Mouse (Mus musculus) embryonic facial prominence, embryonic 15.5 days (tissue): ENCODE measurements around the gene Nrg3. TPM values are rescaled to one million over a fixed set of nuclear protein-coding genes. Genes with fewer than 3 reads are reported as not detected.

Source experiments
- ATAC-seq: fragments of 200-750 bp; cut with Nextera tagmentation; 2 replicates; pipeline ENCODE4 v1.8.0; 2017; ENCODE audit warnings: low read depth, moderate TSS enrichment; ENCODE audit not compliant: insufficient number of reproducible peaks, low FRiP score, low TSS enrichment
- H3K27ac ChIP-seq: fragments of 300-500 bp; sonication (generic); replicated peaks from 2 replicates; pipeline ENCODE4 v1.5.1; 2015; ENCODE audit warnings: mild to moderate bottlenecking, inconsistent platforms
- H3K27me3 ChIP-seq: fragments of 300-500 bp; sonication (generic); 2 replicates; pipeline ENCODE4 v1.6.1; 2015; ENCODE audit warnings: inconsistent platforms
- H3K36me3 ChIP-seq: fragments of 300-500 bp; sonication (generic); 2 replicates; pipeline ENCODE4 v1.6.1; 2015; ENCODE audit warnings: mild to moderate bottlenecking, inconsistent platforms
- H3K4me1 ChIP-seq: fragments of 300-500 bp; sonication (generic); 2 replicates; pipeline ENCODE4 v1.6.1; 2015; ENCODE audit warnings: inconsistent platforms
- H3K4me2 ChIP-seq: fragments of 300-500 bp; sonication (generic); replicated peaks from 2 replicates; pipeline ENCODE4 v1.6.1; 2015; ENCODE audit warnings: mild to moderate bottlenecking, inconsistent platforms
- H3K4me3 ChIP-seq: fragments of 300-500 bp; sonication (generic); replicated peaks from 2 replicates; pipeline ENCODE4 v1.5.1; 2015; ENCODE audit warnings: mild to moderate bottlenecking, inconsistent platforms
- H3K9ac ChIP-seq: fragments of 300-500 bp; sonication (generic); 2 replicates; pipeline ENCODE4 v1.6.1; 2015; ENCODE audit warnings: inconsistent platforms
- H3K9me3 ChIP-seq: fragments of 300-500 bp; sonication (generic); replicated peaks from 2 replicates; pipeline ENCODE4 v1.6.1; 2016; ENCODE audit warnings: inconsistent platforms
- WGBS: fragments of 180-500 bp; shearing (Covaris S2); methylation state at CpG from one replicate; pipeline ENCODE4 v1.1.7; 2015; 5-methylcytosine and 5-hydroxymethylcytosine counted together
- polyA plus RNA-seq: library from polyadenylated mRNA; unstranded; fragments of >200 nt; fragmentation: Nextera tagmentation; extraction: Ambion mirVana; gene quantifications from 2 replicates; pipeline ENCODE4 v1.2.1, GENCODE M21; 2015

The Nrg3 gene
- polyA plus RNA-seq, 1 experiment from 2014 or later = 0.16 TPM

DNA sequence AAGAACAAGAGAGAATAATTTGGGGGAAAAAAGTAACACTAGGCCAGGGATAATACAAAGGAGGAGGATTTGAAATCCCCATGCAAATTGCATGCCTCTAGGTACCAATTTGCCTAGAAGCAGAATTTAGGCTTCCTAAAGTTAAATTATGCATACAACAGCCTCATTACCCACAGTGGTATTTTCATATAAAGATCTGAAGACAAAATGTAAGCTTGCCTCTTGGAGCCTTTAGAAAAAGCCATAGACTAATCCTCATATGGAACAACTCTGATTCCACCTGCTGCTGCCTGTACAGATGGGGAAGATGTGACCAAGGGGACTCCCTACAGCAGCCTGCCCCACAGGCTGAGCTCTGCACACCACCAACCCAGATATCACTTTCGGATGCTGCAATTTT is 428.6 kb downstream of the Nrg3 start:
- Histone ChIP-seq H3K9me3 (no peaks in the 10 kb centered on the region), H3K27me3 (no peaks in the 10 kb centered on the region), H3K27ac (no peak overlapping the region), H3K36me3 (no peaks in the 10 kb centered on the region), H3K4me1 (no peaks in the 10 kb centered on the region), H3K4me2 (no peak overlapping the region), H3K9ac (no peak overlapping the region), H3K4me3 (no peak overlapping the region)
- no peak for ATAC-seq
- WGBS = 38% methylated on average over 1 of the region's 1 CpGs

DNA sequence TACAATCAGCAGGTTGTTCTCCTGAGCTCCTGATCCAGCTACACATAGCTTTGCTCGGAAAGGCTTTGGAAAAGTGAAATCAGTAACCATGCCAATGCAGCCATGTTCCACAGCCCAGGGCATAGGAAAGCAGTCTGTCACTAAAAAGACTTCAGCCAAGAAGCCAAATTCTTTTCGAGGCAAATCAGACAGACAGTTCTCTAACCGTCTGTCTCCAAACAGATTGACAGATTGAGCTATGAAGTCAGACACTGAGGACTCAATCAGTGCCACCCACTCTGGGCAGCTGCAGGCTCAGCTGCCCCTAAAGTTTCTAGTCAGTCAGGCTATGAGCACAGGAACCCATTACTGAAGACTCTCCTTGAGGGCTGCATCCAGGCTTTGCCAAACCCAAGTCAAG is 429.1 kb downstream of the Nrg3 start:
- ATAC-seq = no peak
- H3K27me3 ChIP-seq = no peaks in the 10 kb centered on the region
- 36% methylated on average over 3 of the region's 3 CpGs for WGBS

DNA sequence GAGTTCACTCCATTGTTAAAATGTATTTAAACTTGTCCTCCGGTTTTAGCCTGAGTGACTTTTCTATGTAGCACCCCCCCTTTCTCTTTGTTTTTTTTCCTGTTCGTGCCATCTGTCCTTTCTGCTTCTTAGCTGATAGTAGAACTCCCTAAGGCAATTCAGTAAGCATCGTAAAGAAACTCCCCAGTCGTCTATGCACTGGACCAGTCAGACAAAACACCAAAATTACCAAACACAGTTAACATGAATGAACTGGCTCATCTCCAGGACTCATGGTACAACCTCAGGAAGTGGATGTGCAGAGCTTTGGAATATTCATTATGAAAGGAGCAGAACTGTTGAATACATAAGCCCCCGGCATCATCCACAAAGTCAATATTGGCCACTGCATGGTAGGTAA is 429.5 kb downstream of the Nrg3 start:
- Histone ChIP-seq H3K27me3 (no peaks in the 10 kb centered on the region), H3K4me3 (no peak overlapping the region), H3K27ac (no peak overlapping the region), H3K9me3 (no peaks in the 10 kb centered on the region), H3K4me2 (no peak overlapping the region), H3K36me3 (no peaks in the 10 kb centered on the region), H3K4me1 (no peaks in the 10 kb centered on the region), H3K9ac (no peak overlapping the region)
- WGBS = 41% methylated on average over 5 of the region's 5 CpGs
- ATAC-seq = no peak

More for the DNA sequence above, 429.1 kb downstream of the Nrg3 start:
- Histone ChIP-seq H3K9ac (no peak overlapping the region), H3K4me3 (no peak overlapping the region), H3K4me1 (no peaks in the 10 kb centered on the region), H3K27ac (no peak overlapping the region), H3K9me3 (no peaks in the 10 kb centered on the region), H3K4me2 (no peak overlapping the region), H3K36me3 (no peaks in the 10 kb centered on the region)

DNA sequence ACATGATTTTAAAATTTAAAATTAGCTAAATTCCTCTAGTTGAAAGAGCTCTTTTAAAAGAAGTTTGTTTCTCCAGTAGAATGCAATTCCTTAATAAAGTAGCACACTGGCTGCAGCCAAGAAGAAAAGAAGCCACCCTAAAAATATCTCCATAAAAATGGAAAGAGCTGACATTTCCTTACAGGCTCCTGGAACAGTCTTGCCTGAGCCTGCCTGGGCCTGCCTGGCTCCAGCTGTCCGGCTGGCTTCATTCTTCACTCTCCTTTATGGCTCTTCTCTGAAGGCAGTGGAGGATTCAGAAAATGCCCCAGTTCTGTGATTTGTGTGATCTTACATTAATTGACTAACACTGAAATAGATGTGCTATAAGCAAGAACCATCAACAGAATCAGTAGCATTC is 433.8 kb downstream of the Nrg3 start:
- Histone ChIP-seq H3K4me2 (no peak overlapping the region), H3K27ac (no peak overlapping the region), H3K9ac (no peak overlapping the region), H3K36me3 (no peaks in the 10 kb centered on the region), H3K9me3 (no peaks in the 10 kb centered on the region), H3K4me3 (no peak overlapping the region), H3K4me1 (no peaks in the 10 kb centered on the region), H3K27me3 (no peaks in the 10 kb centered on the region)
- 66% methylated on average over 1 of the region's 1 CpGs for WGBS
- no peak for ATAC-seq

DNA sequence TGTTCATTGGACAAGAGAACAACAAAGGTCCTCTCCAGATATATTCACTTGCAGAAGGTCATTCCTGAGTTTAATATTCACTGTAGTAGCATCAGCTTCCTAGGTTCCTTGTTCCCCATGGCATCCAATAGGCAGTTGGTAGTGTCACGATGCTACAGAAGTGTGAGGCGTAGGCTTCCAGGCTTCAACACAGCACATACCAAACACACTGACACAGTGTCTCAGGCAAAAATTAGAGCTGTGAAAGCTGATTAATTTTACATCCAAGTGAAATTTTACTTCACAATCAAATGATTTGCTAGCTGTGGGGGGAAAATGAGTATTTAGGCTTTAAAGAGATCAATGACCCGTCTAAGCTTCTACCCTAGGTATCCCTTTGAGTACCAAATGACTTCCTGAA is 438.4 kb downstream of the Nrg3 start:
- Histone ChIP-seq H3K9ac (no peak overlapping the region), H3K4me2 (no peak overlapping the region), H3K36me3 (no peaks in the 10 kb centered on the region), H3K27me3 (no peaks in the 10 kb centered on the region), H3K9me3 (no peaks in the 10 kb centered on the region), H3K4me1 (no peaks in the 10 kb centered on the region), H3K27ac (no peak overlapping the region), H3K4me3 (no peak overlapping the region)
- 83% methylated on average over 3 of the region's 3 CpGs for WGBS
- no peak for ATAC-seq

DNA sequence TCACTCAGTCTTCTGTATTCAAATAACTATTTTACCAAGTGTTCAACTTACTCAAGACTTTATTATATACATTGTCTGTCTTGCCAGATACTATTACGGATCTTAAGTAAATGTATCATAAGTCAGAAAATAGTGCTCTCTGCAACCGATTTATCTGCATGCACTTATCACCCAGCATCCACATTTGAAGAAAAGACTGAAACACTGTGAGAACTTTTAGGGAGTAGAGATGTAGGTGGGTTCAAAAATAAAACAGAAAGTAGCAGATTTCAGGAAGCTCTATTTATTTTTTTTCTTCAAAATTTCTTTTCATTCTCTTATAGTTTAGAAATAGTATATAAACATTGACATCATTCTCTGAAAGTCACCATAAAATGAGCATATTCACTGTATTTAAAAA is 449.8 kb downstream of the Nrg3 start:
- no peak overlapping the region for H3K27ac ChIP-seq
- no peaks in the 10 kb centered on the region for H3K9me3 ChIP-seq
- no peaks in the 10 kb centered on the region for H3K27me3 ChIP-seq
- H3K36me3 ChIP-seq = no peaks in the 10 kb centered on the region
- no peaks in the 10 kb centered on the region for H3K4me1 ChIP-seq
- no peak overlapping the region for H3K9ac ChIP-seq
- H3K4me3 ChIP-seq = no peak overlapping the region
- H3K4me2 ChIP-seq = no peak overlapping the region
- no peak for ATAC-seq
- WGBS = 88% methylated on average over 2 of the region's 2 CpGs

DNA sequence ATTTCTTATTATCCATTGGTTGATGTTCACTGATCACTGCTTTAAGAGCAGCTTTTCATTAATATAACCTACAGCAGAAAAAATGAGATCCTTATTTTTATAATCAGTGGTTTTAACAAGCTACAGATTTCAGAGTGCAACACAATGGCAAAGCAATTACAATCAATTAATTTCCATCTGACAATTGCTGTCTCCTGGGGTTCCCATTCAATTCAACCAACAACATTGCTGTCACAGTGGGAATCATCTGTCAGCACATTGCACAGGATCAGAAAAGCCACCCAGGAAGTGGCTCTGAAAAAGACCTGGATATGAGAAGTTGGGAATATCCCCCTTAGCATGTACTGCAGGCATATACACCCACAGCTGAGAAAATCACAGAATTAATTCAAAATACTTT is 458.8 kb downstream of the Nrg3 start:
- H3K36me3 ChIP-seq = no peaks in the 10 kb centered on the region
- H3K27ac ChIP-seq = no peak overlapping the region
- no peaks in the 10 kb centered on the region for H3K9me3 ChIP-seq
- no peak for ATAC-seq
- H3K4me2 ChIP-seq = no peak overlapping the region
- H3K27me3 ChIP-seq = no peaks in the 10 kb centered on the region
- H3K9ac ChIP-seq = no peak overlapping the region
- no peak overlapping the region for H3K4me3 ChIP-seq
- no peaks in the 10 kb centered on the region for H3K4me1 ChIP-seq

DNA sequence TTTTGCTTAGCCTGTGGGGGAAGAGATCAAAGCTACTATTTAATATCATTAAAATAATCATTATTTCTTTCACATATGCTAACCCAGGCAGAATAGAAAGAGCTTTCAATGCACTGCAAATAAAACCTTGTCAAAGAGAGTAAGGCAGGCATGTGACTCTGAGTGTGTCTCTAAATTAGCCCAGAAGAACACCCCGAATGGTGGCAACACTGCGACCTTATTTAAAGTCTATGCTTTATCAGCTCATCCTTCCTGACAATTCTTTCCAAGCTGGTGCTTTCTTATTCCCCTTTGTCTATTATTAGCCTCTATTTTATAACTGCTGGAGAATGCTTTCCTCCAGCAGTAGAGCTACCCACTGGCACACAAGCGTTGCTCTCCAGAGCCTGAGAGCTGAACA is 475.0 kb downstream of the Nrg3 start:
- Histone ChIP-seq H3K4me3 (no peak overlapping the region), H3K9me3 (no peaks in the 10 kb centered on the region), H3K36me3 (no peaks in the 10 kb centered on the region), H3K4me2 (no peak overlapping the region), H3K27me3 (no peaks in the 10 kb centered on the region), H3K4me1 (no peaks in the 10 kb centered on the region), H3K9ac (no peak overlapping the region), H3K27ac (no peak overlapping the region)
- ATAC-seq = no peak
- 66% methylated on average over 3 of the region's 3 CpGs for WGBS

DNA sequence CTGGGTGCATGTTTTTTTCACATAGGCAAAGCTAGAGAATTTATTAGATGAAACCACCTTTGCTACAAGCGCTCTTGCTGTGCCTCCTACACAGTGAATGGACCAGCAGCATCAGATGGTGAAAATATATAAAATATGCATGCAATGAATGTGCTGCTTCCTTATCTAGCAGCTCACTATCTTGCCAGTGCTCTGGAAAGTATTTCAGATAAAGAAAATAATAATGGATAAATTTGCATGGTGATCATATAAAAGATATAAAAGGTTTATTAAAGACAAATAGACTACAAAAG is 480.4 kb downstream of the Nrg3 start:
- WGBS = 82% methylated on average over 1 of the region's 1 CpGs

DNA sequence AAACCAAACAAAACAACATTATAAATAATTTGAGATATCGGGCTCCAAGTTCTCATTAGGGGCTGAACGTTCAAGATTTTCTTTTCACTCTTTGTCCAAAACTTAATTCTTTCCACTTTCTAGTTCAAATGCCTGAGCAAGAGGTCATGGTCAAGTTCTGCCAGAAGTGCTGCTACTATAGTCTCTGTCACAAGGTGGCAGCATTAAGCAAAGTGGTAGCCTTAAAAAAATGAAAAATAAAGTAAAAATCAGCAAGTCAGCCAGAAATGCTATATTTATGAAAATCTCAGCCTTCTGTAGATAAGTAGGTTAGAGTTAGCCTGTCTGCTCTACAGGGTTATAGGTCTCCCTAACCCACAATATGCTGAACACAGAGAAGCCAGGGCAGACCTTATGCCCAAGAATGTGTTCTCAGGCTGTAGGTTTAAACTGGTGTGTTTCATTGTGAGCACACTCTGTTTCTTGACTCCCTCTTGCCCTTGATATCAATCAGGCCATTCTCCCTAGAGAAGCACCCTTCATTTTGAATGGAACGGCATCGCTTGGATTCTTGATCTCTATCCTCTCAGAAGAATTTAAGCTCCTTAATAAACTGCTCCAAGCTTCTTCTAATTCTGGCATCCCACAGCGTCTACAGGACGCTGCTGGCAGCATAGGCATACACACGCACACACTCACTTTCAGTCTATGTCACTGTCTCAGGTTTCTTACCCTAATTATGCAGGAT is 480.9 kb downstream of the Nrg3 start:
- 48% methylated on average over 7 of the region's 7 CpGs for WGBS
- no peaks in the 10 kb centered on the region for H3K9me3 ChIP-seq
- ATAC-seq = no peak

More for the DNA sequence above, 480.4 kb downstream of the Nrg3 start:
- H3K4me1 ChIP-seq = no peaks in the 10 kb centered on the region
- ATAC-seq = no peak
- H3K36me3 ChIP-seq = no peaks in the 10 kb centered on the region
- no peak overlapping the region for H3K27ac ChIP-seq
- H3K4me3 ChIP-seq = no peak overlapping the region
- H3K9me3 ChIP-seq = no peaks in the 10 kb centered on the region
- no peaks in the 10 kb centered on the region for H3K27me3 ChIP-seq
- H3K4me2 ChIP-seq = no peak overlapping the region
- H3K9ac ChIP-seq = no peak overlapping the region

DNA sequence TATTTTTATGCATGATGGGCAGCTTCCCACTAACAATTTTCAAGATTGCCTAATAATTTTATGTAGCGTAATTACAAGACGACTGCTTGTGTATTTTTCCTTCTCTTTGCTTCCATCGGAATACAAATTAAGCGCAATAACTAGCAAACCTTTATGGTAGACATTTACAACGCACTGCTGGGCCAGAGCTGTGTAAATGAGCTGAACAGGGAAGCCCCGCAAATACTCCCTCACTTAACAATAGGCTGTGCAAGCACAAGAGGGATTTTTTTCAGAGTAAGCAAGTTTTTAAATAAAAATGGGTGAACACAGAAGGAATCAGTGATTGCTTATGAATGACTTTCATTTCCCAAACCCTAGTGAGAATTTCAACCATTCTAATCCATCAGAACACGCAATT is 513.5 kb downstream of the Nrg3 start:
- H3K27ac ChIP-seq = no peak overlapping the region
- H3K9me3 ChIP-seq = no peaks in the 10 kb centered on the region
- no peak overlapping the region for H3K4me2 ChIP-seq
- H3K9ac ChIP-seq = no peak overlapping the region
- H3K4me1 ChIP-seq = no peaks in the 10 kb centered on the region
- H3K4me3 ChIP-seq = no peak overlapping the region
- H3K27me3 ChIP-seq = no peaks in the 10 kb centered on the region
- no peaks in the 10 kb centered on the region for H3K36me3 ChIP-seq
- WGBS = 82% methylated on average over 7 of the region's 7 CpGs
- ATAC-seq = no peak

More for the DNA sequence above, 480.9 kb downstream of the Nrg3 start:
- H3K4me2 ChIP-seq = no peak overlapping the region
- H3K36me3 ChIP-seq = no peaks in the 10 kb centered on the region
- H3K4me1 ChIP-seq = no peaks in the 10 kb centered on the region
- no peaks in the 10 kb centered on the region for H3K27me3 ChIP-seq
- no peak overlapping the region for H3K9ac ChIP-seq
- H3K4me3 ChIP-seq = no peak overlapping the region
- no peak overlapping the region for H3K27ac ChIP-seq

DNA sequence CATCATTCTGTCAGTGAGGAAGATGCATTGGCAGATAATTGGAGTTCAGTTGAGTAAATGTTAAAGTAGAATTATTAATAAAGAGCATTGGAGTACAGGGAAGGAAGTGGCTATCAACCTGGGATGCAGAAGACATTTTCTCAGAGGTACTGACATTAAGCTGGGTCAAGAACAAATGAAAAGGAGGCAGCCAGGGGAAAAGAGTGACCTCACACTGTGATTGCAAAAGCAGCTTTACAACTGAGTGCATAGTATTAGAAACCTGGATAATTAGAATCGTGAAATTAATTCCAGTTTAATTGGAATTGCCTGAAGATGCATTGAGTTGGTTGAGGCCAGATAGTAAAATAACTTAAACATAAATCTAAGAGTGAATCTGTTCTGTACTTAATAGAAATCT is 535.4 kb downstream of the Nrg3 start:
- ATAC-seq = no peak
- Histone ChIP-seq H3K9me3 (no peaks in the 10 kb centered on the region), H3K4me3 (no peak overlapping the region), H3K4me1 (no peaks in the 10 kb centered on the region), H3K36me3 (no peaks in the 10 kb centered on the region), H3K27me3 (no peaks in the 10 kb centered on the region), H3K27ac (no peak overlapping the region), H3K4me2 (no peak overlapping the region), H3K9ac (no peak overlapping the region)
- WGBS = 72% methylated on average over 1 of the region's 1 CpGs
